Mouse (Mus musculus) stomach, embryonic 14.5 days (tissue): ENCODE results near the gene Deaf1. TPM values are rescaled to one million over a fixed set of nuclear protein-coding genes. Genes with fewer than 3 reads are reported as not detected.
A peak's percentile ranks its signal among the peaks of the same experiment; 100 is the strongest.

ENCODE experiments used
- ATAC-seq: fragments of 200-750 bp; cut with Nextera tagmentation; 2 replicates; pipeline ENCODE4 v1.8.0; 2017; ENCODE audit warnings: low read depth, moderate TSS enrichment; ENCODE audit not compliant: insufficient number of reproducible peaks, insufficient read depth, low FRiP score
- H3K27ac ChIP-seq: fragments of 300-500 bp; sonication (generic); 2 replicates; pipeline ENCODE4 v1.5.1; 2014; ENCODE audit warnings: mild to moderate bottlenecking, low read length, moderate library complexity, mixed read lengths
- H3K27me3 ChIP-seq: fragments of 300-500 bp; sonication (generic); 2 replicates; pipeline ENCODE4 v1.6.1; 2014; ENCODE audit warnings: low read length, control low read depth, mixed read lengths; ENCODE audit not compliant: control insufficient read depth, insufficient read depth
- H3K36me3 ChIP-seq: fragments of 300-500 bp; sonication (generic); 2 replicates; pipeline ENCODE4 v1.6.1; 2014; ENCODE audit warnings: mild to moderate bottlenecking, control low read depth, low read length, moderate library complexity, mixed read lengths; ENCODE audit not compliant: control insufficient read depth, insufficient read depth
- H3K4me1 ChIP-seq: fragments of 300-500 bp; sonication (generic); 2 replicates; pipeline ENCODE4 v1.6.1; 2014; ENCODE audit warnings: low read length, control low read depth, mixed read lengths; ENCODE audit not compliant: control insufficient read depth, insufficient read depth
- H3K4me2 ChIP-seq: fragments of 300-500 bp; sonication (generic); replicated peaks from 2 replicates; pipeline ENCODE4 v1.6.1; 2014; ENCODE audit warnings: low read depth, low read length, control low read depth
- H3K4me3 ChIP-seq: fragments of 300-500 bp; sonication (generic); 2 replicates; pipeline ENCODE4 v1.5.1; 2014; ENCODE audit warnings: low read depth, low read length, control low read depth
- H3K9ac ChIP-seq: fragments of 300-500 bp; sonication (generic); replicated peaks from 2 replicates; pipeline ENCODE4 v1.6.1; 2014; ENCODE audit warnings: low read depth, mild to moderate bottlenecking, control low read depth, low read length, moderate library complexity, mixed read lengths
- H3K9me3 ChIP-seq: fragments of 300-500 bp; sonication (generic); 2 replicates; pipeline ENCODE4 v1.6.1; 2016; ENCODE audit warnings: low read depth, low read length, control low read depth; ENCODE audit not compliant: control insufficient read depth
- WGBS: fragments of 180-500 bp; shearing (Covaris S2); extraction: QIAGEN DNeasy Blood & Tissue Kit; methylation state at CpG from one replicate; pipeline ENCODE4 v1.1.7; 2014; 5-methylcytosine and 5-hydroxymethylcytosine counted together
- polyA plus RNA-seq: library from polyadenylated mRNA; unstranded; fragments of >200 nt; fragmentation: Nextera tagmentation; extraction: Ambion mirVana; gene quantifications from 2 replicates; pipeline ENCODE4 v1.2.1, GENCODE M21; 2014

Gene Deaf1
- polyA plus RNA-seq, 1 experiment from 2014 or later, result 80.2 TPM

- Histone ChIP-seq H3K27me3 (peaks cover 12% of the 10 kb centered on the region; the same call in 1 of the 2 replicates), H3K9me3 (no peaks in the 10 kb centered on the region), H3K4me3 (no peak overlapping the region), H3K4me2 (no peak overlapping the region), H3K27ac (no peak overlapping the region), H3K4me1 (0 out of 2 replicates have a peak, but pooled peaks cover 6% of the 10 kb centered on the region), H3K9ac (no peak overlapping the region), H3K36me3 (peaks cover 37% of the 10 kb centered on the region)
- ATAC-seq, result no peak
- WGBS, result 94% methylated on average over 8 of the region's 8 CpGs
Measured at GRCm38 (mm10) chr7:141299175-141299574, 28.3 kb downstream of the Deaf1 start.

- Histone ChIP-seq H3K36me3 (peaks cover 29% of the 10 kb centered on the region), H3K9ac (no peak overlapping the region), H3K4me2 (no peak overlapping the region), H3K27me3 (peaks cover 20% of the 10 kb centered on the region), H3K4me1 (0 out of 2 replicates have a peak, but pooled peaks cover 13% of the 10 kb centered on the region), H3K9me3 (no peaks in the 10 kb centered on the region), H3K27ac (no peak overlapping the region), H3K4me3 (no peak overlapping the region)
- 72% methylated on average over 3 of the region's 3 CpGs for WGBS
- ATAC-seq, result no peak
Measured at GRCm38 (mm10) chr7:141297926-141298650, 29.4 kb downstream of the Deaf1 start.

GRCm38 (mm10) chr7:141294479-141294878 lies 33.0 kb downstream of the Deaf1 start:
- Histone ChIP-seq H3K27ac (no peak overlapping the region), H3K4me3 (peak overlapping the region; percentile 33), H3K9me3 (no peaks in the 10 kb centered on the region), H3K36me3 (0 out of 2 replicates have a peak, but pooled peaks cover 8% of the 10 kb centered on the region), H3K4me2 (peak overlapping the region; percentile 74), H3K4me1 (0 out of 2 replicates have a peak, but pooled peaks cover 13% of the 10 kb centered on the region), H3K9ac (no peak overlapping the region), H3K27me3 (peaks cover 31% of the 10 kb centered on the region)
- 12% methylated on average over 22 of the region's 22 CpGs for WGBS
- no peak for ATAC-seq

GRCm38 (mm10) chr7:141293852-141294471 lies 33.5 kb downstream of the Deaf1 start:
- Histone ChIP-seq H3K27ac (no peak overlapping the region), H3K36me3 (0 out of 2 replicates have a peak, but pooled peaks cover 4% of the 10 kb centered on the region), H3K4me1 (0 out of 2 replicates have a peak, but pooled peaks cover 13% of the 10 kb centered on the region), H3K4me3 (peak overlapping the region; percentile 33), H3K4me2 (peak overlapping the region; percentile 74), H3K27me3 (peaks cover 31% of the 10 kb centered on the region), H3K9ac (no peak overlapping the region; the same call in 1 of the 2 replicates), H3K9me3 (no peaks in the 10 kb centered on the region)
- under 1% methylated on average over 52 of the region's 53 CpGs for WGBS
- no peak for ATAC-seq

GRCm38 (mm10) chr7:141292583-141293388 lies 34.7 kb downstream of the Deaf1 start:
- Histone ChIP-seq H3K4me1 (0 out of 2 replicates have a peak, but pooled peaks cover 13% of the 10 kb centered on the region), H3K27me3 (peaks cover 31% of the 10 kb centered on the region), H3K9me3 (no peaks in the 10 kb centered on the region), H3K4me2 (no peak overlapping the region), H3K36me3 (0 out of 2 replicates have a peak, but pooled peaks cover 4% of the 10 kb centered on the region), H3K27ac (no peak overlapping the region), H3K4me3 (no peak overlapping the region), H3K9ac (no peak overlapping the region)
- ATAC-seq, result no peak
- WGBS, result 49% methylated on average over 15 of the region's 15 CpGs

GRCm38 (mm10) chr7:141291921-141292582 lies 35.4 kb downstream of the Deaf1 start, which contains the start of gene Drd4:
TSS of gene Drd4 (plus strand) at chr7:141292006.
- Histone ChIP-seq H3K4me1 (0 out of 2 replicates have a peak, but pooled peaks cover 13% of the 10 kb centered on the region), H3K27ac (no peak within 1 kb of the TSS), H3K9ac (no peak within 1 kb of the TSS), H3K27me3 (peaks cover 31% of the 10 kb centered on the region), H3K36me3 (no peaks in the 10 kb centered on the region), H3K4me3 (peak within 1 kb of the TSS; percentile 40), H3K4me2 (peak within 1 kb of the TSS; percentile 85), H3K9me3 (no peaks in the 10 kb centered on the region)
- WGBS, result 3% methylated on average over 44 of the region's 46 CpGs
- ATAC-seq, result peak; percentile 79; the same call in 1 of the 2 replicates

- no peaks in the 10 kb centered on the region for H3K9me3 ChIP-seq
- H3K4me3 ChIP-seq, result no peak overlapping the region
- 70% methylated on average over 3 of the region's 3 CpGs for WGBS
- H3K27me3 ChIP-seq, result peaks cover 11% of the 10 kb centered on the region
- H3K36me3 ChIP-seq, result no peaks in the 10 kb centered on the region
- no peak overlapping the region for H3K27ac ChIP-seq
- no peak for ATAC-seq
- H3K4me1 ChIP-seq, result no peaks in the 10 kb centered on the region
- no peak overlapping the region for H3K9ac ChIP-seq
- H3K4me2 ChIP-seq, result no peak overlapping the region
Measured at GRCm38 (mm10) chr7:141288042-141288441, 39.4 kb downstream of the Deaf1 start.
